Mouse (Mus musculus): ENCODE results near the gene 4933424G06Rik. TPM values are rescaled to one million over a fixed set of nuclear protein-coding genes. Genes with fewer than 3 reads are reported as not detected.
A peak's percentile ranks its signal among the peaks of the same experiment; 100 is the strongest.

The 4933424G06Rik gene
- polyA plus RNA-seq, 1 experiment from 2014 or later = not detected

- peaks cover 43% of the 10 kb centered on the region for H3K36me3 ChIP-seq (ENCODE audit: control insufficient read depth, insufficient read depth, low read length)
- WGBS = 83% methylated on average over 2 of the region's 2 CpGs
Measured at GRCm38 (mm10) chr1:36707166-36707565, 2.8 kb upstream of the 4933424G06Rik start.

GRCm38 (mm10) chr1:36707797-36708196 lies 2.2 kb upstream of the 4933424G06Rik start:
- H3K9ac ChIP-seq (ENCODE audit: low read depth, low read length) = no peak overlapping the region
- H3K27me3 ChIP-seq (replicated peaks; ENCODE audit: control insufficient read depth, insufficient read depth, low read length) = no peaks in the 10 kb centered on the region
- H3K4me2 ChIP-seq = peak overlapping the region; percentile 90; the same call in 1 of the 2 replicates
- WGBS = 80% methylated on average over 3 of the region's 3 CpGs
- peaks cover 13% of the 10 kb centered on the region for H3K4me1 ChIP-seq (replicated peaks; ENCODE audit: control insufficient read depth, insufficient read depth, low read length)
- no peaks in the 10 kb centered on the region for H3K9me3 ChIP-seq (ENCODE audit: control insufficient read depth, low read length)
- peaks cover 37% of the 10 kb centered on the region for H3K36me3 ChIP-seq (ENCODE audit: control insufficient read depth, insufficient read depth, low read length)
- no peak overlapping the region for H3K27ac ChIP-seq (ENCODE audit: low read depth, low read length)
- H3K4me3 ChIP-seq (ENCODE audit: low read depth, low read length) = 0 out of 2 replicates have a peak overlapping the region, but pooled peaks have one; percentile 8
- ATAC-seq (replicated peaks; ENCODE audit: low FRiP score) = no peak
- no peak for DNase-seq (ENCODE audit: low spot score)

More at GRCm38 (mm10) chr1:36707166-36707565, 2.8 kb upstream of the 4933424G06Rik start:
- peaks cover 13% of the 10 kb centered on the region for H3K4me1 ChIP-seq (replicated peaks; ENCODE audit: control insufficient read depth, insufficient read depth, low read length)
- ATAC-seq (replicated peaks; ENCODE audit: low FRiP score) (no peak), DNase-seq (ENCODE audit: low spot score) (no peak)
- no peaks in the 10 kb centered on the region for H3K27me3 ChIP-seq (replicated peaks; ENCODE audit: control insufficient read depth, insufficient read depth, low read length)
- no peak overlapping the region for H3K27ac ChIP-seq (ENCODE audit: low read depth, low read length)
- H3K9ac ChIP-seq (ENCODE audit: low read depth, low read length) = no peak overlapping the region
- no peak overlapping the region for H3K4me2 ChIP-seq
- no peak overlapping the region for H3K4me3 ChIP-seq (ENCODE audit: low read depth, low read length)
- H3K9me3 ChIP-seq (ENCODE audit: control insufficient read depth, low read length) = no peaks in the 10 kb centered on the region

DNA sequence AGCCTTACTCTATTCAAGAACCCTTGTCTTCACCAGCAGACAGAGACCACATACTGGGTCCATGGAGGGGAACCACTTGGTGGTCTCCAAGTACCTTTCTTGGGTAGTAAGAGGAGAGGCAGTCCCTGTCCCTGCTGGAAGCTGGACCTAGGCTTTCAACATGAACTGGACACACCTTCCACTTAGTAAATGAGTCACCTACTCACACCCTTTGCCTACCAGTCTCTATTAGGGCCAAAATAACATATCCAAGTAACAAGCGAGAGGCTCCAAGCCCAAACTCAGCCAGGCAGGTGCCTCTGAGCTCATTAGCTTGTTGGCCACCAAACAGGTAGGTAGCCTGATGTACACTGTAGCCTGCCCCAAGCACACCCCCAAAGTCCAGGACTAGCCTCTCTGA lies 1.3 kb upstream of the 4933424G06Rik start:
- Histone ChIP-seq H3K9me3 (ENCODE audit: control insufficient read depth, low read length) (no peaks in the 10 kb centered on the region), H3K4me1 (replicated peaks; ENCODE audit: control insufficient read depth, insufficient read depth, low read length) (peaks cover 13% of the 10 kb centered on the region), H3K27ac (ENCODE audit: low read depth, low read length) (peak overlapping the region; percentile 49; the same call in 1 of the 2 replicates), H3K4me2 (peak overlapping the region; percentile 90), H3K36me3 (ENCODE audit: control insufficient read depth, insufficient read depth, low read length) (peaks cover 30% of the 10 kb centered on the region), H3K4me3 (ENCODE audit: low read depth, low read length) (peak overlapping the region; percentile 72), H3K9ac (ENCODE audit: low read depth, low read length) (peak overlapping the region; percentile 74), H3K27me3 (replicated peaks; ENCODE audit: control insufficient read depth, insufficient read depth, low read length) (no peaks in the 10 kb centered on the region)
- DNase-seq (ENCODE audit: low spot score) = no peak
- no peak for ATAC-seq (replicated peaks; ENCODE audit: low FRiP score)
- 94% methylated on average over 1 of the region's 1 CpGs for WGBS

DNA sequence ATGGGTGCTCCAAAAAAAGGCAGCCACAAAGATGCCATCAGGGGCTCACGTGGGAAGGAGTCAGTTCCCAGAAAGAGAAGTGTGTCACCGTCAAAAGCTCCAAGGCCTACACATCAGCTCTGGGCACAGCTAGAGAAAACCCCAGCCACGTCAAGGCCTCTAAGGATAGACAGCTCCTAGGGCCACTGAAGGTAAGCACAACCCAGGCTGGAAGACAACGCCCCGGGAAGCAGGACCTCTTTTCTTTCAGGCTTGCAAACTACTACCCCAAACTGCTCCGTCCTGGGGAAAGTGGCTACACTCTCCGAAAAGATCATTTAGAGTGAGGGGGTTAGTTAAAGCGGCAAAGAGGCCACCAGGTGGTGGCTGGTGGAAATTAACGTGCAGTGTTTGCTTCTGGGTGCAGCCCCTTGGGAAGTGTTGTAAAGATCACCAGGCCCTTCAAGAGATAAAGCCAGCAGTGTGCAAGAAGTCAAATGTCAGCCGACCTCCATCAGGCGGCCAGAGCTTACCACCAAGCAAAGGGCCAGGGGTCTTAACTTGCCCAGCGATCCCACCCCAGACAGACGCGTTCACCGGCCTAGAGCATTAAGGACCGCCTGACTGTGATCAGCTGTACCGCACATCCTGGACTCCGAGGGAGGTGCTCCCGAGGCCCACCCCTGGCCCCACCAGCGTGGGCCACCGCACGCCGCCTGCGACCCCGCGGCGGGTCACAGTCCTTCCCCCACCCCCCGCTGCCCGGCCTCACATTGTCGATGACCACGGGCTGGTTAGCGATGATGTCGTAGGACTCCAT lies 695 bp upstream of the 4933424G06Rik start:
- ATAC-seq (replicated peaks; ENCODE audit: low FRiP score) (peak; percentile 70), DNase-seq (ENCODE audit: low spot score) (no peak)
- Histone ChIP-seq H3K9ac (ENCODE audit: low read depth, low read length) (peak overlapping the region; percentile 74), H3K4me2 (peak overlapping the region; percentile 90), H3K27me3 (replicated peaks; ENCODE audit: control insufficient read depth, insufficient read depth, low read length) (no peaks in the 10 kb centered on the region), H3K9me3 (ENCODE audit: control insufficient read depth, low read length) (no peaks in the 10 kb centered on the region), H3K4me1 (replicated peaks; ENCODE audit: control insufficient read depth, insufficient read depth, low read length) (peaks cover 13% of the 10 kb centered on the region), H3K4me3 (ENCODE audit: low read depth, low read length) (peak overlapping the region; percentile 72), H3K36me3 (ENCODE audit: control insufficient read depth, insufficient read depth, low read length) (peaks cover 24% of the 10 kb centered on the region), H3K27ac (ENCODE audit: low read depth, low read length) (peak overlapping the region; percentile 49)
- under 1% methylated on average over 33 of the region's 33 CpGs for WGBS

DNA sequence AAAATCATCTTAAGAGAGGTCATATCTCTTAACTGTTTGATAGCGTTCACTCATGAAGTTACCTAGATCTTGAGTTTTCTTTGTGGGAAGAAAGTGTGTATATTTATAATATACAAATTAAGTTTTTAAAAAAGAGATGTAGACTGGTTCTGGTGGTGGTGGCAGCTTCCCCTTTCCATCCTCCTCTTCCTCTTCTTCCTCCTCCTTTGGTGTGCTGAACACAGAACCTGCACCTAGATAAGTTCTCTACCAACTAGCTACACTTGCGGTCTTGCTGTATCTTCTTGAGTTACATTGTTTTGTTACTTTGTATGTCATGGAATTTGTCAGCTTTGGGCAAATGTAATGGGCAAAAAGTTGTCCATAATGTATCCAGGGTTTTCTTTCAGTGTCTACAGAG lies 1.2 kb downstream of the 4933424G06Rik start:
- ATAC-seq (replicated peaks; ENCODE audit: low FRiP score) (no peak), DNase-seq (ENCODE audit: low spot score) (no peak)
- Histone ChIP-seq H3K27ac (ENCODE audit: low read depth, low read length) (no peak overlapping the region), H3K27me3 (replicated peaks; ENCODE audit: control insufficient read depth, insufficient read depth, low read length) (no peaks in the 10 kb centered on the region), H3K4me2 (no peak overlapping the region), H3K9ac (ENCODE audit: low read depth, low read length) (no peak overlapping the region), H3K36me3 (ENCODE audit: control insufficient read depth, insufficient read depth, low read length) (peaks cover 9% of the 10 kb centered on the region; the same call in 1 of the 2 replicates), H3K4me3 (ENCODE audit: low read depth, low read length) (no peak overlapping the region), H3K4me1 (replicated peaks; ENCODE audit: control insufficient read depth, insufficient read depth, low read length) (peaks cover 13% of the 10 kb centered on the region), H3K9me3 (ENCODE audit: control insufficient read depth, low read length) (no peaks in the 10 kb centered on the region)
- 94% methylated on average over 2 of the region's 2 CpGs for WGBS

GRCm38 (mm10) chr1:36714311-36714710 lies 4.4 kb downstream of the 4933424G06Rik start, which contains the start of gene Actr1b:
TSS of gene Actr1b (minus strand) at chr1:36714422.
- H3K9me3 ChIP-seq (ENCODE audit: control insufficient read depth, low read length) = no peaks in the 10 kb centered on the region
- no peak within 1 kb of the TSS for H3K9ac ChIP-seq (ENCODE audit: low read depth, low read length)
- H3K4me1 ChIP-seq (replicated peaks; ENCODE audit: control insufficient read depth, insufficient read depth, low read length) = no peaks in the 10 kb centered on the region
- ATAC-seq (replicated peaks; ENCODE audit: low FRiP score) (no peak), DNase-seq (ENCODE audit: low spot score) (no peak)
- 71% methylated on average over 5 of the region's 5 CpGs for WGBS
- H3K27me3 ChIP-seq (replicated peaks; ENCODE audit: control insufficient read depth, insufficient read depth, low read length) = no peaks in the 10 kb centered on the region
- H3K36me3 ChIP-seq (ENCODE audit: control insufficient read depth, insufficient read depth, low read length) = no peaks in the 10 kb centered on the region
- H3K4me3 ChIP-seq (ENCODE audit: low read depth, low read length) = no peak within 1 kb of the TSS
- H3K4me2 ChIP-seq = no peak within 1 kb of the TSS
- no peak within 1 kb of the TSS for H3K27ac ChIP-seq (ENCODE audit: low read depth, low read length)

- H3K4me3 ChIP-seq (ENCODE audit: low read depth, low read length) = no peak overlapping the region
- no peaks in the 10 kb centered on the region for H3K27me3 ChIP-seq (replicated peaks; ENCODE audit: control insufficient read depth, insufficient read depth, low read length)
- DNase-seq (ENCODE audit: low spot score) = no peak
- H3K4me1 ChIP-seq (replicated peaks; ENCODE audit: control insufficient read depth, insufficient read depth, low read length) = no peaks in the 10 kb centered on the region
- no peak overlapping the region for H3K9ac ChIP-seq (ENCODE audit: low read depth, low read length)
- no peak for ATAC-seq (replicated peaks; ENCODE audit: low FRiP score)
- H3K36me3 ChIP-seq (ENCODE audit: control insufficient read depth, insufficient read depth, low read length) = no peaks in the 10 kb centered on the region
- no peak overlapping the region for H3K27ac ChIP-seq (ENCODE audit: low read depth, low read length)
- no peaks in the 10 kb centered on the region for H3K9me3 ChIP-seq (ENCODE audit: control insufficient read depth, low read length)
- WGBS = 60% methylated on average over 1 of the region's 1 CpGs
- H3K4me2 ChIP-seq = no peak overlapping the region
Measured at GRCm38 (mm10) chr1:36718786-36719185, 8.8 kb downstream of the 4933424G06Rik start.

DNA sequence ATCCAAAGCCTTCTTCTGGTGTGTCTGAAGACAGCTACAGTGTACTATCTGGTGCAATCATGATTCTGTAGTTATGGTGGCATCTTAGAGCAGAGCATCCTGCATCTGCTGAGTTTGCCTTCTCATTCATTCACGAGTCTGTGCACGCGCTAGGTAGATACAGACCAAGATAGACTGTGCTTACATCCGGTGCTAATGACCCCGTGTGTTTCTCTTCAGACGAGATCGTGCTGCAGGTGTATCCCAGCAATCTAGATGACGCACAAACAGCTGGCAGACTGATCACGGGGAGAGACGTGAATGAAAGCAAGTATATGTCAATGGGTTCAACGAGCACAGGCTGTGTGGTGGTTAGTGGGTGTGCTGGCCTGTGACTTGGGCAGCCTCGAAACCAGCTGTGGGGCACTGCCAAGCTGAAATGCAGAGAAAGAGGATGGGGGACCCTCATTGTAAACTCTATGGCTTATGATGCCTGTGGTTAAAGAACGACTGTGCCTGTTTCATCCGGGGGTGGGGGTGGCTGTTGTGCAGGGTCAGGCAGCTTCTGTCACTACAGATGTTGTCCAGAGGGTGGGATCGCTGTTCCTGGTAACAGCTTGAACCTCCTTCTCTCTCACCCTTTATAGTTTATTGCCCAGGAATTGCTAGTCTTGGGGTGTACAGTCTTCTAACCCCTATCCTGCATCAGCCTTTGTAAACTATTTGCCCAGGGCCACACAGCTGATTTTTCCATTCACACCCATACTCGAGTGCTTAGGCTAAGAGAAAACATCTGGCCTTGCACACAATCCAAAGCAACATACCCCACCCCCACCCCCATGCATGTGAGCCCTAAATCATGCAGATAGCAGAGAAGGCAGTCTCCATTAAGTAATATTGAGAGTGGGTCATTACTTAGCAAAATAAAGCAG lies 13.5 kb downstream of the 4933424G06Rik start:
- Histone ChIP-seq H3K4me2 (no peak overlapping the region), H3K4me1 (replicated peaks; ENCODE audit: control insufficient read depth, insufficient read depth, low read length) (no peaks in the 10 kb centered on the region), H3K27me3 (replicated peaks; ENCODE audit: control insufficient read depth, insufficient read depth, low read length) (no peaks in the 10 kb centered on the region), H3K4me3 (ENCODE audit: low read depth, low read length) (no peak overlapping the region), H3K27ac (ENCODE audit: low read depth, low read length) (no peak overlapping the region), H3K9me3 (ENCODE audit: control insufficient read depth, low read length) (no peaks in the 10 kb centered on the region), H3K36me3 (ENCODE audit: control insufficient read depth, insufficient read depth, low read length) (no peaks in the 10 kb centered on the region), H3K9ac (ENCODE audit: low read depth, low read length) (no peak overlapping the region)
- 73% methylated on average over 16 of the region's 16 CpGs for WGBS
- no peak for ATAC-seq (replicated peaks; ENCODE audit: low FRiP score)
- no peak for DNase-seq (ENCODE audit: low spot score)
